Mouse (Mus musculus) small intestine, adult 2 months (tissue): Measurements from ENCODE around the gene Fam71e2.

Experiments used
- CTCF ChIP-seq: fragments of 200-500 bp; IDR thresholded peaks from 2 replicates; pipeline ENCODE4 v1.5.1; 2012; ENCODE audit warnings: low read depth, mild to moderate bottlenecking, control low read depth, inconsistent platforms, low read length, moderate library complexity, mixed read lengths; ENCODE audit not compliant: insufficient replicate concordance, insufficient read length; ENCODE audit errors: extremely low read depth
- POLR2A ChIP-seq: fragments of 200-500 bp; IDR thresholded peaks from 2 replicates; pipeline ENCODE4 v1.6.1; 2012; ENCODE audit warnings: low read depth, mild to moderate bottlenecking, control low read depth, inconsistent platforms, low read length, moderate library complexity

GRCm38 (mm10) chr7:4779921-4780320 lies 8.8 kb upstream of the Fam71e2 start:
- TF ChIP-seq POLR2A (no peak), CTCF (no peak)
